Mouse (Mus musculus): ENCODE measurements around the gene Lrrc9.

- TF ChIP-seq CTCF (IDR thresholded peaks at IDR 0.05; ENCODE audit: low read depth), result no peak
- no peak for TF ChIP-seq EP300 (IDR thresholded peaks at IDR 0.05; ENCODE audit: low read depth)
Measured at GRCm38 (mm10) chr12:72533986-72534385, 92.3 kb downstream of the Lrrc9 start.
